Mouse (Mus musculus) cerebellum, adult 8-10 months (tissue): Measurements from ENCODE around the gene Cplx3.

Experiments used
- DNase-seq: peaks from one replicate; pipeline ENCODE4 v3.0.0; 2022

Cplx3 gene

GRCm38 (mm10) chr9:57554753-57555152 is 51.3 kb downstream of the Cplx3 start:
- no peak for DNase-seq

GRCm38 (mm10) chr9:57553119-57553518 is 53.0 kb downstream of the Cplx3 start:
- no peak for DNase-seq

GRCm38 (mm10) chr9:57552139-57552887 is 53.8 kb downstream of the Cplx3 start, which contains the start of gene Mpi:
Gene Mpi (minus strand): TSS chr9:57552763.
- peak; percentile 66 for DNase-seq

- DNase-seq = no peak
Observed at GRCm38 (mm10) chr9:57550126-57550862, 55.8 kb downstream of the Cplx3 start.
